Mouse (Mus musculus) megakaryocyte, embryonic 14.5 days (primary cell): ENCODE measurements around the gene Sh3rf1. TPM values are rescaled to one million over a fixed set of nuclear protein-coding genes. Genes with fewer than 3 reads are reported as not detected.

Experiments used
- H3K27me3 ChIP-seq: replicated peaks from 2 replicates; pipeline ENCODE3; 2012; ENCODE audit warnings: inconsistent platforms
- H3K36me3 ChIP-seq: replicated peaks from 2 replicates; pipeline ENCODE3; 2012; ENCODE audit warnings: low read length, inconsistent platforms, mixed read lengths
- H3K4me1 ChIP-seq: 2 replicates; pipeline ENCODE4 v1.6.1; 2012; ENCODE audit warnings: inconsistent platforms
- H3K4me3 ChIP-seq: replicated peaks from 2 replicates; pipeline ENCODE3; 2012; ENCODE audit warnings: moderate library complexity, mild to moderate bottlenecking, inconsistent platforms
- H3K9me3 ChIP-seq: 2 replicates; pipeline ENCODE4 v1.6.1; 2012; ENCODE audit warnings: inconsistent platforms
- FLI1 ChIP-seq: IDR thresholded peaks from 2 replicates; pipeline ENCODE4 v1.6.1; 2012; ENCODE audit warnings: low read length, inconsistent platforms, mixed read lengths
- GATA1 ChIP-seq: IDR thresholded peaks from 3 replicates; pipeline ENCODE4 v1.6.1; 2012; ENCODE audit warnings: mixed read lengths, low read length, inconsistent platforms, borderline replicate concordance
- polyA plus RNA-seq: library from polyadenylated mRNA; stranded (reverse); fragments of >175 nt; gene quantifications from 2 replicates; pipeline ENCODE4 v1.2.3, GENCODE M21; 2012; ENCODE audit warnings: low replicate concordance; ENCODE audit not compliant: insufficient read depth

Sh3rf1 gene
- polyA plus RNA-seq, 1 experiment: 1.3 TPM

GRCm38 (mm10) chr8:61282303-61283168 is 58.9 kb downstream of the Sh3rf1 start:
- peaks cover 45% of the 10 kb centered on the region for H3K4me1 ChIP-seq
- no peak for TF ChIP-seq FLI1
- no peak for TF ChIP-seq GATA1

GRCm38 (mm10) chr8:61283169-61284081 is 59.8 kb downstream of the Sh3rf1 start:
- no peaks in the 10 kb centered on the region for H3K27me3 ChIP-seq
- peaks cover 27% of the 10 kb centered on the region for H3K9me3 ChIP-seq
- H3K36me3 ChIP-seq: peaks cover 2% of the 10 kb centered on the region
- peak overlapping the region; percentile 18 for H3K4me3 ChIP-seq
- H3K4me1 ChIP-seq: peaks cover 42% of the 10 kb centered on the region
- TF ChIP-seq GATA1: no peak
- no peak for TF ChIP-seq FLI1

More at GRCm38 (mm10) chr8:61282303-61283168, 58.9 kb downstream of the Sh3rf1 start:
- Histone ChIP-seq H3K4me3 (peak overlapping the region; percentile 15), H3K9me3 (peaks cover 22% of the 10 kb centered on the region), H3K36me3 (peaks cover 2% of the 10 kb centered on the region), H3K27me3 (no peaks in the 10 kb centered on the region)

- Histone ChIP-seq H3K27me3 (no peaks in the 10 kb centered on the region), H3K36me3 (no peaks in the 10 kb centered on the region), H3K9me3 (peaks cover 24% of the 10 kb centered on the region), H3K4me3 (no peak overlapping the region), H3K4me1 (peaks cover 41% of the 10 kb centered on the region)
- no peak for TF ChIP-seq GATA1
- TF ChIP-seq FLI1: no peak
These were observed 62.2 kb downstream of the Sh3rf1 start for GRCm38 (mm10) chr8:61285896-61286295.

GRCm38 (mm10) chr8:61286394-61286793 is 62.7 kb downstream of the Sh3rf1 start:
- TF ChIP-seq GATA1 (no peak), FLI1 (no peak)
- no peaks in the 10 kb centered on the region for H3K36me3 ChIP-seq
- H3K4me1 ChIP-seq: peaks cover 38% of the 10 kb centered on the region
- H3K9me3 ChIP-seq: peaks cover 24% of the 10 kb centered on the region
- H3K4me3 ChIP-seq: no peak overlapping the region
- H3K27me3 ChIP-seq: no peaks in the 10 kb centered on the region

GRCm38 (mm10) chr8:61286795-61287385 is 63.2 kb downstream of the Sh3rf1 start:
- no peaks in the 10 kb centered on the region for H3K27me3 ChIP-seq
- H3K4me1 ChIP-seq: peaks cover 34% of the 10 kb centered on the region
- peaks cover 24% of the 10 kb centered on the region for H3K9me3 ChIP-seq
- no peaks in the 10 kb centered on the region for H3K36me3 ChIP-seq
- TF ChIP-seq GATA1: no peak
- TF ChIP-seq FLI1: no peak
- H3K4me3 ChIP-seq: no peak overlapping the region

GRCm38 (mm10) chr8:61288006-61288566 is 64.4 kb downstream of the Sh3rf1 start:
- no peaks in the 10 kb centered on the region for H3K36me3 ChIP-seq
- peaks cover 25% of the 10 kb centered on the region for H3K4me1 ChIP-seq
- TF ChIP-seq GATA1 (no peak), FLI1 (no peak)
- no peaks in the 10 kb centered on the region for H3K27me3 ChIP-seq
- H3K4me3 ChIP-seq: no peak overlapping the region
- peaks cover 34% of the 10 kb centered on the region for H3K9me3 ChIP-seq

GRCm38 (mm10) chr8:61288676-61289075 is 65.0 kb downstream of the Sh3rf1 start:
- TF ChIP-seq FLI1 (no peak), GATA1 (no peak)
- H3K9me3 ChIP-seq: peaks cover 37% of the 10 kb centered on the region
- no peak overlapping the region for H3K4me3 ChIP-seq
- H3K4me1 ChIP-seq: peaks cover 19% of the 10 kb centered on the region
- no peaks in the 10 kb centered on the region for H3K36me3 ChIP-seq
- no peaks in the 10 kb centered on the region for H3K27me3 ChIP-seq

- no peaks in the 10 kb centered on the region for H3K36me3 ChIP-seq
- H3K4me3 ChIP-seq: no peak overlapping the region
- peaks cover 3% of the 10 kb centered on the region; the same call in 1 of the 2 replicates for H3K4me1 ChIP-seq
- TF ChIP-seq FLI1 (no peak), GATA1 (no peak)
- peaks cover 24% of the 10 kb centered on the region for H3K9me3 ChIP-seq
- no peaks in the 10 kb centered on the region for H3K27me3 ChIP-seq
These were observed 71.4 kb downstream of the Sh3rf1 start for GRCm38 (mm10) chr8:61295040-61295439.

- peaks cover 24% of the 10 kb centered on the region for H3K9me3 ChIP-seq
- H3K4me1 ChIP-seq: peaks cover 3% of the 10 kb centered on the region; the same call in 1 of the 2 replicates
- no peaks in the 10 kb centered on the region for H3K36me3 ChIP-seq
- TF ChIP-seq GATA1 (no peak), FLI1 (no peak)
- H3K27me3 ChIP-seq: no peaks in the 10 kb centered on the region
- no peak overlapping the region for H3K4me3 ChIP-seq
These were observed 71.8 kb downstream of the Sh3rf1 start for GRCm38 (mm10) chr8:61295441-61295840.
